ENCODE assay signal across 8 mouse cellular contexts in the genomic region with DNA sequence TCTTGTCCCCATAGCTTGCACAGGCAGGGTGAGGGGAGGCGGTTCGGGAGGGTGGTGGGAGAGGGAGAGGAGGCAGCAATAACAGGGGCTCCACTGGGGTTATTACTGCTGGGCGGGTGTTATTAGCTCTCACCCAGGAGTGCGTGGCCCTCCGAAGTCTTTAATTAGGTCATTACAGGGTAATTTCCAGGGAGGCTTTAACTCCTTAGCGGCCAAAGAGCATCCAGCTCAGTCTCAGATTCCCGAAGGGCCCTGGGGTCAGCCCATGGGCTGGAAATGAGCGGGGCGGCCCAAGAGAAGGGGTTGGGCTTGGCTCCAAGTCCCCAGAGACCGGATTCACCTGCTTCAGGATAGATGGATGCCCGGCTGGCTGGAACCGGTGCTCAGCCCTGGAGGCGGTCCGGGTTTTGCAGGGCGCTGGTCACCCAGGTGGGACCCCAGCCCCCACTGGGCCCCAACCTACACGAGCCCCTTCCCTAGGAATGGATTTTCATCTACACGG. TPM values are rescaled to one million over a fixed set of nuclear protein-coding genes. Genes with fewer than 3 reads are reported as not detected.
DNase-seq lines count a peak whose midpoint lies in the region; ATAC-seq and TF ChIP-seq lines count a peak whose summit lies in the region.

No protein-coding gene starts in this region.

- peaks cover 76% of the 10 kb centered on the region for H3K27me3 ChIP-seq in lung, embryonic 14.5 days (ENCODE audit: insufficient read depth, low read length)
- H3K27me3 ChIP-seq in forebrain, embryonic 11.5 days (ENCODE audit: control insufficient read depth, insufficient read depth, low read length), result peaks cover 71% of the 10 kb centered on the region
- H3K27me3 ChIP-seq in limb, embryonic 12.5 days, result peaks cover 79% of the 10 kb centered on the region
- H3K27me3 ChIP-seq in small intestine, adult 2 months (ENCODE audit: control insufficient read depth, insufficient read depth, low read length), result peaks cover 22% of the 10 kb centered on the region; the same call in 1 of the 2 replicates
- peaks cover 2% of the 10 kb centered on the region; the same call in 1 of the 2 replicates for H3K27me3 ChIP-seq in kidney, adult 2 months (replicated peaks; ENCODE audit: control insufficient read depth, insufficient read depth, low read length)

- TF ChIP-seq POLR2A in small intestine, adult 2 months (IDR thresholded peaks at IDR 0.05; ENCODE audit: low read depth, low read length), result no peak
- TF ChIP-seq POLR2A in kidney, adult 2 months (IDR thresholded peaks at IDR 0.05; ENCODE audit: low read depth, low read length), result no peak

- H3K27ac ChIP-seq in lung, embryonic 14.5 days (ENCODE audit: low read depth), result no peak overlapping the region
- H3K27ac ChIP-seq in forebrain, embryonic 11.5 days (ENCODE audit: low read depth, low read length), result peak overlapping the region; percentile 58
- 0 out of 2 replicates have a peak overlapping the region, but pooled peaks have one; percentile 0 for H3K27ac ChIP-seq in limb, embryonic 12.5 days
- H3K27ac ChIP-seq in small intestine, adult 2 months (ENCODE audit: insufficient read depth, low read depth, low read length), result no peak overlapping the region
- H3K27ac ChIP-seq in kidney, adult 2 months (ENCODE audit: insufficient read depth, low read depth, low read length), result no peak overlapping the region

- no peaks in the 10 kb centered on the region for H3K9me3 ChIP-seq in lung, embryonic 14.5 days (ENCODE audit: low read depth, low read length)
- H3K9me3 ChIP-seq in forebrain, embryonic 11.5 days (ENCODE audit: control insufficient read depth, low read length), result no peaks in the 10 kb centered on the region
- H3K9me3 ChIP-seq in limb, embryonic 12.5 days, result no peaks in the 10 kb centered on the region

- no peaks in the 10 kb centered on the region for H3K36me3 ChIP-seq in lung, embryonic 14.5 days (ENCODE audit: insufficient read depth)
- H3K36me3 ChIP-seq in forebrain, embryonic 11.5 days (ENCODE audit: control insufficient read depth, insufficient read depth, low read length), result no peaks in the 10 kb centered on the region
- peaks cover 9% of the 10 kb centered on the region for H3K36me3 ChIP-seq in limb, embryonic 12.5 days
- no peaks in the 10 kb centered on the region for H3K36me3 ChIP-seq in small intestine, adult 2 months (ENCODE audit: control insufficient read depth, insufficient read depth, low read length)
- H3K36me3 ChIP-seq in kidney, adult 2 months (ENCODE audit: control insufficient read depth, insufficient read depth, low read length), result no peaks in the 10 kb centered on the region

- no peak for DNase-seq in lung, embryonic 14.5 days
- DNase-seq in lung, adult 18-20 months, result no peak
- peak; percentile 67 for DNase-seq in forebrain, embryonic 11.5 days (ENCODE audit: low spot score)
- no peak for DNase-seq in natural killer cell, adult 2 months (ENCODE audit: low spot score in 2 of 2)
- DNase-seq in yolk sac, embryonic 10.5 days (ENCODE audit: low spot score), result no peak
- no peak for DNase-seq in kidney, adult 2 months

- peak overlapping the region; percentile 33 for H3K4me3 ChIP-seq in lung, embryonic 14.5 days (ENCODE audit: low read depth, low read length)
- peak overlapping the region; percentile 20 for H3K4me3 ChIP-seq in forebrain, embryonic 11.5 days (ENCODE audit: low read depth, low read length)
- H3K4me3 ChIP-seq in limb, embryonic 12.5 days (replicated peaks), result peak overlapping the region; percentile 37
- peak overlapping the region; percentile 18 for H3K4me3 ChIP-seq in small intestine, adult 2 months (ENCODE audit: low read depth, low read length)
- no peak overlapping the region for H3K4me3 ChIP-seq in kidney, adult 2 months (ENCODE audit: insufficient read depth, low read depth, low read length)

- no peak overlapping the region for H3K9ac ChIP-seq in lung, embryonic 14.5 days
- H3K9ac ChIP-seq in forebrain, embryonic 11.5 days (ENCODE audit: low read length), result peak overlapping the region; percentile 12
- no peak overlapping the region for H3K9ac ChIP-seq in limb, embryonic 12.5 days (replicated peaks)

- H3K4me1 ChIP-seq in lung, embryonic 14.5 days (ENCODE audit: insufficient read depth), result no peaks in the 10 kb centered on the region
- H3K4me1 ChIP-seq in forebrain, embryonic 11.5 days (replicated peaks; ENCODE audit: control insufficient read depth, insufficient read depth, low read length), result peaks cover 16% of the 10 kb centered on the region
- H3K4me1 ChIP-seq in limb, embryonic 12.5 days (replicated peaks), result peaks cover 83% of the 10 kb centered on the region
- peaks cover 4% of the 10 kb centered on the region for H3K4me1 ChIP-seq in small intestine, adult 2 months (ENCODE audit: control insufficient read depth, insufficient read depth, insufficient read length, low read length)
- no peaks in the 10 kb centered on the region for H3K4me1 ChIP-seq in kidney, adult 2 months (ENCODE audit: control insufficient read depth, insufficient read depth, low read length)

- 7% methylated on average over 17 of the region's 17 CpGs for WGBS in lung, embryonic 14.5 days
- WGBS in forebrain, embryonic 11.5 days, result under 1% methylated on average over 17 of the region's 17 CpGs
- 5% methylated on average over 17 of the region's 17 CpGs for WGBS in limb, embryonic 12.5 days
- WGBS in small intestine, adult 2 months, result 12% methylated on average over 17 of the region's 17 CpGs
- 17% methylated on average over 17 of the region's 17 CpGs for WGBS in kidney, adult 2 months

- ATAC-seq in lung, embryonic 14.5 days (ENCODE audit: insufficient read depth), result peak; percentile 16; the same call in 1 of the 2 replicates
- peak; percentile 62 for ATAC-seq in forebrain, embryonic 11.5 days (replicated peaks; ENCODE audit: low FRiP score)
- ATAC-seq in limb, embryonic 12.5 days (ENCODE audit: insufficient number of reproducible peaks, insufficient read depth, low FRiP score, low TSS enrichment, low read depth), result peak; percentile 28

- H3K4me2 ChIP-seq in lung, embryonic 14.5 days, result peak overlapping the region; percentile 66
- peak overlapping the region; percentile 47 for H3K4me2 ChIP-seq in forebrain, embryonic 11.5 days (ENCODE audit: low read depth, low read length, severe bottlenecking)
- peak overlapping the region; percentile 73 for H3K4me2 ChIP-seq in limb, embryonic 12.5 days

- TF ChIP-seq CTCF in lung, embryonic 14.5 days (IDR thresholded peaks at IDR 0.05; ENCODE audit: low read depth), result no peak
- no peak for TF ChIP-seq CTCF in small intestine, adult 2 months (IDR thresholded peaks at IDR 0.05; ENCODE audit: extremely low read depth, insufficient read length, insufficient replicate concordance, low read depth, low read length)
- no peak for TF ChIP-seq CTCF in kidney, adult 2 months (conservative IDR thresholded peaks at IDR 0.05; ENCODE audit: insufficient read depth, insufficient read length, low read depth, low read length)

RNA-seq across cellular contexts. Expression of gene Lmx1b, which starts 24.4 kb away (rescaled TPM):
- 0.09 TPM in 1 of 2 replicates, not detected in the other for polyA plus RNA-seq in lung, embryonic 14.5 days (2014; fragmentation: Nextera tagmentation; extraction: Ambion mirVana)
- polyA plus RNA-seq in forebrain, embryonic 11.5 days (2014; fragmentation: Nextera tagmentation; extraction: Ambion mirVana), result 1.0 and 1.6 TPM in 2 replicates
- polyA plus RNA-seq in limb, embryonic 12.5 days (2016; fragmentation: Nextera tagmentation; extraction: Ambion mirVana), result 8.6 and 9.9 TPM in 2 replicates
- 0.10 and 0.13 TPM in 2 replicates for polyA plus RNA-seq in small intestine, adult 2 months (2012; rRNA removed)
- 2.9 and 3.7 TPM in 2 replicates for polyA plus RNA-seq in kidney, adult 2 months (2012; rRNA removed)

Comparison
In these comparisons a context has a peak if more than half of its experiments do, and no peak if none do; other contexts are left out.
1. H3K27ac ChIP-seq: peak in forebrain, embryonic 11.5 days (single experiment) and limb, embryonic 12.5 days (single experiment); none in lung, embryonic 14.5 days (single experiment), small intestine, adult 2 months (single experiment) and kidney, adult 2 months (single experiment).
2. Peak in every context shown above with its lines, with median percentiles within 50 percentile points of each other: ATAC-seq and H3K4me2 ChIP-seq.